Mouse (Mus musculus): ENCODE data around the gene Mknk2. TPM values are rescaled to one million over a fixed set of nuclear protein-coding genes. Genes with fewer than 3 reads are reported as not detected.

The Mknk2 gene
- polyA plus RNA-seq, 1 experiment from 2014 or later, result 124 TPM

DNA sequence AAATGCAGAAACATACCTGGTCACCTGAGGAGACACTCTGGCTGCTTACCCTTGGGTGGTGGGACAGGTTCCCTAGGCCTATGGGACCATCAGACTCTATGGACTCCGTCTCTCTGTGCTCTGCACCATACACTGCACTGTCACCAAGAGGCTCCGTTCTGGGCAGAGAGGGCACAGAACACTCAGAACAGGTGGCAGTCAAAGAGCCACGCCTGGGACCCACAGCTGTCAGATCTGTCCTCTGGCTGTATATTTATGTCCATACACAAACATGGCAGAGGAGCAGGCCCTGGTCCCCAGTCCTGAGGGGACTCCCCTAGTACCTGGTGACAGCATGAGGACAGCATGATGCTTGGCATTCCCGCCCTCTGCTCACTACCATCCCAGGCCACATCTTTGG is 52.1 kb downstream of the Mknk2 start:
- 88% methylated on average over 4 of the region's 4 CpGs for WGBS
- H3K9me3 ChIP-seq (ENCODE audit: control insufficient read depth, low read length), result no peaks in the 10 kb centered on the region
- H3K4me1 ChIP-seq (replicated peaks; ENCODE audit: control insufficient read depth, insufficient read depth, low read length), result peaks cover 37% of the 10 kb centered on the region
- H3K27me3 ChIP-seq (replicated peaks; ENCODE audit: control insufficient read depth, insufficient read depth, low read length), result no peaks in the 10 kb centered on the region
- no peak overlapping the region for H3K4me2 ChIP-seq
- no peak for ATAC-seq (replicated peaks; ENCODE audit: low FRiP score)
- H3K4me3 ChIP-seq (ENCODE audit: low read depth, low read length), result no peak overlapping the region
- H3K27ac ChIP-seq (ENCODE audit: low read depth, low read length), result peak overlapping the region; percentile 21; the same call in 1 of the 2 replicates
- DNase-seq (ENCODE audit: low spot score), result no peak
- H3K9ac ChIP-seq (ENCODE audit: low read depth, low read length), result peak overlapping the region; percentile 18; the same call in 1 of the 2 replicates
- 0 out of 2 replicates have a peak, but pooled peaks cover 2% of the 10 kb centered on the region for H3K36me3 ChIP-seq (ENCODE audit: control insufficient read depth, insufficient read depth, low read length)

DNA sequence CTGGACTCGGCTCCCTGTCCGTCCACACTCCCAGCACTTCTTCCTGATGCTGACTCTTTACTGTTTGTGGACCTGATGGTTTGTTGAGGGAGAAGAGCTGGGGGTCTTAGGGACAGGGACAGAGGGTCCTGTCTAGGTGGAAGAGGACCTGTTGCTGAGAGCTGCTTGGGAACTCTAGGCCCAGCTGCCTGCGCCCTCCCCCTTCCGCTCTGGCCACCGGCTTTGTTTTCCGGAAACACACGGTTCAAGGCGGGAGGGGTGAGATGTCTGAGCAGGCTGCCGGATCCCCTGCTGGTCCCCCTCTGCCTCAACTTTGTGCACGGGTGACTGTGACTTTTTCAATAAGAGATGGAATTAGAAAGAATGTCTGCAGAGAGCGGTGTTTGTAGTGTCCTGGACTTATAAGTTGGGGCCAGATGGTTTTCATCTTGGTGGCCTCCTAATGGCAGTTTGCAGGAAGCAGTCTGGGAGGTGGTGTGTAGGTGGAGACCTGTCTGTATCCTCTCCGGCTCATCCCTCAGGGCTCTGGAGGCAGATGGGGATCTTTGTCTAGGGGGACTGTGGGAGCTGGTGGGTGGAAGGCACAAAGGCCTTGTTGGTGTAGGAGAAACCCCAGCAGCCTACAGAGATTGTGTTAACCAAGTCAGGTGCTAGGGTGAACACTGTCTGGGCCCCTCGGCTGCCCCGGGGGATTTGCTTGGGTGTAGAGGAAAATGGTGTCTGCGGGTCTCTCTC is 54.3 kb downstream of the Mknk2 start:
- peak; percentile 72 for DNase-seq (ENCODE audit: low spot score)
- Histone ChIP-seq H3K9me3 (ENCODE audit: control insufficient read depth, low read length) (no peaks in the 10 kb centered on the region), H3K4me3 (ENCODE audit: low read depth, low read length) (peak overlapping the region; percentile 90), H3K27me3 (replicated peaks; ENCODE audit: control insufficient read depth, insufficient read depth, low read length) (no peaks in the 10 kb centered on the region), H3K9ac (ENCODE audit: low read depth, low read length) (peak overlapping the region; percentile 87), H3K4me2 (peak overlapping the region; percentile 92), H3K36me3 (ENCODE audit: control insufficient read depth, insufficient read depth, low read length) (0 out of 2 replicates have a peak, but pooled peaks cover 2% of the 10 kb centered on the region), H3K4me1 (replicated peaks; ENCODE audit: control insufficient read depth, insufficient read depth, low read length) (peaks cover 43% of the 10 kb centered on the region), H3K27ac (ENCODE audit: low read depth, low read length) (peak overlapping the region; percentile 91)
- ATAC-seq (replicated peaks; ENCODE audit: low FRiP score), result no peak
- WGBS, result 16% methylated on average over 15 of the region's 15 CpGs

DNA sequence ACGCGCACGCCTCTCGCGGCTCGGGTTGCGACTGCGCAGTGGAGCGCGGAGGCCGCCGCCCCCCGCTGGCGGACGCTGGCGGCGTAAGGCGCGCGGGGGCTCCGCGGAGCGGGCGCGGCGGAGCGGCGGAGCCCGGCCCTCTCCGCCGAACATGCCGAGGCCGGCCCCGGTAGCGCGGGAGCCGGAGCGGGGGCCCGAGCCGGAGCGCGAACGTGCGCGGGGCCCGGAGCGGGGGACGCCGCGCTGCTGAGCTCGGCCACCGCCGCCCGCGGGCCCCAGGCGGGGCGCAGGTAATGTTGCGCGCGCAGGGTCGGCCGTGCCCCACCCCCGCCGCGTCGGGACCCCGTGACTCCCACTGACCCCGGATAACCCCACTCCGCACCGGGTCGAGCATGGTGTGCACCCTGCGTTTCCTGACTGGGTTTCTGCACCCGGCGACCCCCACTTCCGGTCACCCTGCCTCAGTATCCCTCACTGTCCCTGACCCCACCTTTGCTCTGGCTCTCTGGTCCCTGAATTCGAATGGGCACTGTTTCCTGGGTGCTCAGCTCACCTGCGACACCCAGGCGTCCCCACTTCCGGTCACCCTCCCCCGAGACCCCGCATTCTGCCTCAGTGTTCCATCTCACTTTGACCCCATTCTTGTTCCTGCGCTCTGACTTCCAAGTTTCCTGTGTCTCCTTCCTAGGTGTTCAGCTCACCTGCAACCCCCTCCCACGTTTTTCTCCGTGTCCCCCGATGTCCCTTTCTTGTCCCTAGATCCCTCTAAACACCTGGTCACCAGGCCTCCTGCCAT is 55.1 kb downstream of the Mknk2 start, which contains the start of gene Csnk1g2:
Gene Csnk1g2, plus strand, starts transcription at position 178 of the 796 bp plus-strand sequence.
- DNase-seq (ENCODE audit: low spot score), result peak; percentile 70
- no peaks in the 10 kb centered on the region for H3K9me3 ChIP-seq (ENCODE audit: control insufficient read depth, low read length)
- peak within 1 kb of the TSS; percentile 87 for H3K9ac ChIP-seq (ENCODE audit: low read depth, low read length)
- no peaks in the 10 kb centered on the region for H3K27me3 ChIP-seq (replicated peaks; ENCODE audit: control insufficient read depth, insufficient read depth, low read length)
- H3K4me3 ChIP-seq (ENCODE audit: low read depth, low read length), result peak within 1 kb of the TSS; percentile 90
- H3K36me3 ChIP-seq (ENCODE audit: control insufficient read depth, insufficient read depth, low read length), result 0 out of 2 replicates have a peak, but pooled peaks cover 2% of the 10 kb centered on the region
- peaks cover 41% of the 10 kb centered on the region for H3K4me1 ChIP-seq (replicated peaks; ENCODE audit: control insufficient read depth, insufficient read depth, low read length)
- WGBS, result under 1% methylated on average over 83 of the region's 85 CpGs
- H3K27ac ChIP-seq (ENCODE audit: low read depth, low read length), result peak within 1 kb of the TSS; percentile 91
- ATAC-seq (replicated peaks; ENCODE audit: low FRiP score), result peak; percentile 37
- H3K4me2 ChIP-seq, result peak within 1 kb of the TSS; percentile 92

DNA sequence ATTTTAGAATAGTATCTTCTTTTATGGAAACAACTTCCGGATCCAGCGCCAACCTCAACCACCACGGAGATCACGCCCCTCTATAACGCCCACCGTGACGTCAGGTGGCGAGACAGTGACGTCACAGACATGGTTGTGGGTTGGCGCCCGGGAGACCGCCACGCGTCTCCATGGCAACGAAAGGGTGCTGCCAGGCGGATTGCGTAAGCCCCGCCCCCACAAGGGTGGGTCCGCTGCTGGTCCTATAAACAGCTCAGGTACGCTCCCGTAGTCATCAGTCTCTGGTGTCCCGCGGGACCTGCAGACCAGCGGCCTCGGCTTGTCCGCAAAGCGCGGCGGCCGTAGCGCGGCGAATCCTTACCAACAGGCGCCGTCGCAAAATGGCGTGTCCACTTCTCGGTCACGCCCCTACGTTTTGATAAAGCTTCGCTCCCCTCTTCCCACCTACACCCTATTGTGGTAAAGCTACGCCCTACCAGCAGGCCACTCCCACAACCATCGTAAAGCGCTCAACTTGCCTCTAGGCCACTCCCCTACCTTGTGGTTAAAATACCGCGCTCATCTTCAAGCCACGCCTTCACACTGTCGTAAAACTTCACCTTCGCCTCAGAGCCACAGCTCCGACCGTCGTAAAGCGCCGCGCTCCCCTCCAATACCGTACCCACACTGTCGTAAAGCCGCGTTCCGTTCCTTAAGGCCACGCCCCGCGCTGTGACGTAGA is 55.8 kb downstream of the Mknk2 start:
- Histone ChIP-seq H3K4me1 (replicated peaks; ENCODE audit: control insufficient read depth, insufficient read depth, low read length) (peaks cover 33% of the 10 kb centered on the region), H3K9ac (ENCODE audit: low read depth, low read length) (peak overlapping the region; percentile 87), H3K4me3 (ENCODE audit: low read depth, low read length) (peak overlapping the region; percentile 90), H3K9me3 (ENCODE audit: control insufficient read depth, low read length) (no peaks in the 10 kb centered on the region), H3K4me2 (peak overlapping the region; percentile 92), H3K27ac (ENCODE audit: low read depth, low read length) (peak overlapping the region; percentile 91), H3K27me3 (replicated peaks; ENCODE audit: control insufficient read depth, insufficient read depth, low read length) (no peaks in the 10 kb centered on the region), H3K36me3 (ENCODE audit: control insufficient read depth, insufficient read depth, low read length) (0 out of 2 replicates have a peak, but pooled peaks cover 2% of the 10 kb centered on the region)
- under 1% methylated on average over 64 of the region's 64 CpGs for WGBS
- DNase-seq (ENCODE audit: low spot score) (peak; percentile 99), ATAC-seq (replicated peaks; ENCODE audit: low FRiP score) (peak; percentile 91)

DNA sequence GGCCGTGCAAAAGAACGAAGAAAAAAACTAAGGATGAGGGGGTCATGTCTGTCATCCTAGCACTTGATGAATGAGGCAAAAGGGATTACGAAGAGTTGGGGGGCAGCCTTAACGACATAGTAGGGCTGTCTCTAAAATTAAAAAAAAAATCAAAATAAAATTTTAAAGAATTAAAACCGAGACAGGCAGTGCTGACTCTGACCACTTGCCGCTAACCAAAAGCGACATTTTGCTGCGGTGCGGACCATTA is 56.3 kb downstream of the Mknk2 start:
- peak overlapping the region; percentile 92 for H3K4me2 ChIP-seq
- no peak for ATAC-seq (replicated peaks; ENCODE audit: low FRiP score)

DNA sequence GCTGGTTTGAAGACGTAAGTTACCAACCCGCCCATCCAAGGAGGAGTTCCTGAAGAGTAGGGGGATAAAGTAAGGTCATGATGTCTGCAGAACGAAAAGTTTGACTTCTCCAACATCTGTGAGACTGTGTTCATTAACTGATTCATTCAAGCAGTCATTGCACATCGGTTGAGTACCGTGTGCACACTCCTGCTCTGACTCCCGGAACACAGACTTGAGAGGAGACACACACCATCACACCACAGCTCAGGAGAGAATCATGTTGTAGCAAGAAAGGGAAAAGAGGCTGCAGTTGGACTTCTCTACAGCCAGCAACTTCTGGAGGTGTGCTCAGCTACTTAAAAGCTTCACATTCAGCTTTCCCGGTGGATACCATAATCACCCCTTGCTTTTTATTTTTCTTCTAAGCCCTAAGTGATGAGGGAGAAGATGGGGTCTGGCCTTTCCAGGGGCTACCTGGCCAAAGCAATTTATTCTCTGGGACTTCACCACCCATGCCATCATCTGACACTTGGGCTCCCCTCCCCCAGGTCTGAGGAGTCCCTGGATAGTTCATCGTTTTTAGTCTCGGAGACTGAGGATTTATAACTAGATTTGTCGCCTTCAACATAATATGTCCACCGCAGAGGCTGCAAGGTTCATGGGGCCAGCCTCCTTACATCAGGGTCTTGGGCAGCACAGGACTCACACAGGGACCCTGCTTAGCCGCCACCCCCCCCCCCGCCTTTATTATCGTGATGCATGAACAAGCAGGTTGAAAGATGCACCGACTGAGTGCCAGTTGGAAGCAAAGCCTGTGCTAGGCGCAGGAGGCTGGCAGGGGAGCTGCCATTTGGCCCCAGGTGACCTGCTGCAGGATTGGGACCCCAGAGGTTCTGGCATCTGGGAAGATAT is 56.9 kb downstream of the Mknk2 start:
- peak overlapping the region; percentile 91; the same call in 1 of the 2 replicates for H3K27ac ChIP-seq (ENCODE audit: low read depth, low read length)
- H3K4me3 ChIP-seq (ENCODE audit: low read depth, low read length), result peak overlapping the region; percentile 90
- H3K4me2 ChIP-seq, result peak overlapping the region; percentile 92
- ATAC-seq (replicated peaks; ENCODE audit: low FRiP score) (no peak), DNase-seq (ENCODE audit: low spot score) (no peak)
- peak overlapping the region; percentile 69 for H3K9ac ChIP-seq (ENCODE audit: low read depth, low read length)
- H3K36me3 ChIP-seq (ENCODE audit: control insufficient read depth, insufficient read depth, low read length), result 0 out of 2 replicates have a peak, but pooled peaks cover under 1% of the 10 kb centered on the region
- H3K4me1 ChIP-seq (replicated peaks; ENCODE audit: control insufficient read depth, insufficient read depth, low read length), result peaks cover 28% of the 10 kb centered on the region
- H3K9me3 ChIP-seq (ENCODE audit: control insufficient read depth, low read length), result no peaks in the 10 kb centered on the region
- H3K27me3 ChIP-seq (replicated peaks; ENCODE audit: control insufficient read depth, insufficient read depth, low read length), result no peaks in the 10 kb centered on the region
- WGBS, result 56% methylated on average over 16 of the region's 16 CpGs

More for the DNA sequence above, 56.3 kb downstream of the Mknk2 start:
- peak overlapping the region; percentile 69 for H3K9ac ChIP-seq (ENCODE audit: low read depth, low read length)
- H3K9me3 ChIP-seq (ENCODE audit: control insufficient read depth, low read length), result no peaks in the 10 kb centered on the region
- 0 out of 2 replicates have a peak, but pooled peaks cover 2% of the 10 kb centered on the region for H3K36me3 ChIP-seq (ENCODE audit: control insufficient read depth, insufficient read depth, low read length)
- WGBS, result 3% methylated on average over 9 of the region's 9 CpGs
- H3K27me3 ChIP-seq (replicated peaks; ENCODE audit: control insufficient read depth, insufficient read depth, low read length), result no peaks in the 10 kb centered on the region
- peak overlapping the region; percentile 90 for H3K4me3 ChIP-seq (ENCODE audit: low read depth, low read length)
- DNase-seq (ENCODE audit: low spot score), result no peak
- peaks cover 33% of the 10 kb centered on the region for H3K4me1 ChIP-seq (replicated peaks; ENCODE audit: control insufficient read depth, insufficient read depth, low read length)
- H3K27ac ChIP-seq (ENCODE audit: low read depth, low read length), result peak overlapping the region; percentile 91

DNA sequence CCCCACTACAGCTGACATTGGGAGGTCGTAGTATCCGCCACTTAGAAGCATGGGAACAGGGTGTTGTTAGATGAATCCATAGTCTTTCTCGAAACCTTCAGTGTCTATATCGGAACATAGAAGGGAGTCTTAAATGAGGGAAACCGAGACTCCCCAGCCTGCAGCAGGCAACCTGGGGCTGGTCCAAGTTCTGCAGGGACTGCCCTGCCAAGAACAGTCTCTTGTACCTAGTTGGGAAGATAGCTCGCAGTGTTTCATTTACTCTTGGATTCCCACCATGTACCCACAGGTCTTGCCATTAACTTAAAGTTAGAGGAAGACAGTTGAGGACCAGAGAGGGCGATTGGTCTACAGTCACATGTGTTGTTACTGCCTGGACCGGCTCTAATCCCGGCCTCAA is 57.5 kb downstream of the Mknk2 start:
- no peak for DNase-seq (ENCODE audit: low spot score)
- Histone ChIP-seq H3K4me2 (no peak overlapping the region), H3K27ac (ENCODE audit: low read depth, low read length) (no peak overlapping the region), H3K4me3 (ENCODE audit: low read depth, low read length) (no peak overlapping the region), H3K4me1 (replicated peaks; ENCODE audit: control insufficient read depth, insufficient read depth, low read length) (peaks cover 21% of the 10 kb centered on the region), H3K9me3 (ENCODE audit: control insufficient read depth, low read length) (no peaks in the 10 kb centered on the region), H3K9ac (ENCODE audit: low read depth, low read length) (no peak overlapping the region), H3K36me3 (ENCODE audit: control insufficient read depth, insufficient read depth, low read length) (no peaks in the 10 kb centered on the region), H3K27me3 (replicated peaks; ENCODE audit: control insufficient read depth, insufficient read depth, low read length) (no peaks in the 10 kb centered on the region)
- ATAC-seq (replicated peaks; ENCODE audit: low FRiP score), result no peak
- 82% methylated on average over 9 of the region's 9 CpGs for WGBS
